Mouse (Mus musculus) heart, embryonic 14.5 days (tissue): ENCODE measurements around the gene Pnpo. TPM values are rescaled to one million over a fixed set of nuclear protein-coding genes. Genes with fewer than 3 reads are reported as not detected.

Experiments used
- ATAC-seq: fragments of 200-750 bp; cut with Nextera tagmentation; 2 replicates; pipeline ENCODE4 v1.8.0; 2017; ENCODE audit warnings: low read depth, moderate TSS enrichment; ENCODE audit not compliant: insufficient number of reproducible peaks, insufficient read depth, low FRiP score
- H3K27ac ChIP-seq, 2 experiments: fragments of 200-500 bp in 1 of 2; fragments of 300-500 bp in 1 of 2; sonication (generic) in 1 of 2; replicated peaks in 1 of 2; 2 replicates each; pipeline ENCODE4 v1.5.1; 2012 to 2014; ENCODE audit warnings: low read depth in 2 of 2, low read length in 2 of 2, control low read depth in 1 of 2, mild to moderate bottlenecking in 1 of 2, mixed read lengths in 1 of 2; ENCODE audit not compliant: control insufficient read depth in 1 of 2, insufficient read depth in 1 of 2
- H3K27me3 ChIP-seq: fragments of 300-500 bp; sonication (generic); 2 replicates; pipeline ENCODE4 v1.6.1; 2014; ENCODE audit warnings: mild to moderate bottlenecking, low read length, control low read depth; ENCODE audit not compliant: control insufficient read depth, insufficient read depth
- H3K36me3 ChIP-seq: fragments of 300-500 bp; sonication (generic); 2 replicates; pipeline ENCODE4 v1.6.1; 2014; ENCODE audit warnings: mild to moderate bottlenecking, control low read depth, low read length, mixed read lengths; ENCODE audit not compliant: control insufficient read depth, insufficient read depth
- H3K4me1 ChIP-seq, 2 experiments: fragments of 200-500 bp in 1 of 2; fragments of 300-500 bp in 1 of 2; sonication (generic) in 1 of 2; 2 replicates each; pipeline ENCODE4 v1.6.1; 2012 to 2014; ENCODE audit warnings: low read length in 2 of 2, control low read depth in 1 of 2, mixed read lengths in 1 of 2; ENCODE audit not compliant: control insufficient read depth in 2 of 2, insufficient read depth in 2 of 2
- H3K4me2 ChIP-seq: fragments of 300-500 bp; sonication (generic); 2 replicates; pipeline ENCODE4 v1.6.1; 2014; ENCODE audit warnings: mild to moderate bottlenecking, low read length
- H3K4me3 ChIP-seq, 2 experiments: fragments of 200-500 bp in 1 of 2; fragments of 300-500 bp in 1 of 2; sonication (generic) in 1 of 2; 2 replicates each; pipeline ENCODE4 v1.5.1; 2012 to 2014; ENCODE audit warnings: low read length in 2 of 2, mild to moderate bottlenecking in 2 of 2, control low read depth in 1 of 2, low read depth in 1 of 2, moderate library complexity in 1 of 2; ENCODE audit not compliant: control insufficient read depth in 1 of 2, insufficient read depth in 1 of 2
- H3K9ac ChIP-seq: fragments of 300-500 bp; sonication (generic); 2 replicates; pipeline ENCODE4 v1.6.1; 2014; ENCODE audit warnings: mild to moderate bottlenecking, low read length
- H3K9me3 ChIP-seq: fragments of 300-500 bp; sonication (generic); 2 replicates; pipeline ENCODE4 v1.6.1; 2016; ENCODE audit warnings: low read length, control low read depth; ENCODE audit not compliant: control insufficient read depth
- WGBS: fragments of 180-500 bp; shearing (Covaris S2); extraction: QIAGEN DNeasy Blood & Tissue Kit; methylation state at CpG from one replicate; pipeline ENCODE4 v1.1.7; 2014; 5-methylcytosine and 5-hydroxymethylcytosine counted together
- polyA plus RNA-seq: library from polyadenylated mRNA; unstranded; fragments of >200 nt; fragmentation: Nextera tagmentation; extraction: Ambion mirVana; gene quantifications from 2 replicates; pipeline ENCODE4 v1.2.1, GENCODE M21; 2014

The Pnpo gene
- polyA plus RNA-seq, 1 experiment from 2014 or later = 32.3 TPM

DNA sequence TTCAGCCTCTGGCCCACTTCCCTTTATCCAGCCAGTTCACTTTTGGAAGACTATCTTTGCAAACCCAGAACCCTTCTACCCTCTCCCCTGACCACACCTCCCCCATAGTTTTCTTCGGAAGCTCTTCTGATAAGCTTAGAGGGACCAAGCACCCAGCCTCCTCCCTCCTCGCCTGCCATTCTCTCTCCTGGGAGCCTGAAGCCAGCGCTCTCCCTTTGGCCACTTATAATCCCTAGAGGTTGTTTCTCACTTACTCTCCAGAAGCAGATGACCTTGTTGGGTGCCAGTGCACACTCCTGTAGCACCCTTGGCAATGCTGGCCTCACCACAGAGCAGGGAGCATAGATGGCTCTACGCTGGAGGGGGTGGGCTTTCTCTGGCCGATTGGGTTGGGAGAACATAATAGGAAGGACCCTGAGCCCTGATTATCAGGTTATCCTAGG is 25.5 kb upstream of the Pnpo start:
- peak overlapping the region; percentile 99 to 100 for H3K27ac ChIP-seq
- 19% methylated on average over 5 of the region's 5 CpGs for WGBS
- no peaks in the 10 kb centered on the region for H3K36me3 ChIP-seq
- H3K27me3 ChIP-seq = no peaks in the 10 kb centered on the region
- 0 out of 4 replicates have a peak overlapping the region, but pooled peaks have one; percentile 1 to 13 for H3K4me3 ChIP-seq
- H3K9ac ChIP-seq = peak overlapping the region; percentile 69
- peaks cover 51 to 72% of the 10 kb centered on the region in 2 experiments for H3K4me1 ChIP-seq
- H3K4me2 ChIP-seq = peak overlapping the region; percentile 62
- ATAC-seq = peak; percentile 27
- H3K9me3 ChIP-seq = no peaks in the 10 kb centered on the region

DNA sequence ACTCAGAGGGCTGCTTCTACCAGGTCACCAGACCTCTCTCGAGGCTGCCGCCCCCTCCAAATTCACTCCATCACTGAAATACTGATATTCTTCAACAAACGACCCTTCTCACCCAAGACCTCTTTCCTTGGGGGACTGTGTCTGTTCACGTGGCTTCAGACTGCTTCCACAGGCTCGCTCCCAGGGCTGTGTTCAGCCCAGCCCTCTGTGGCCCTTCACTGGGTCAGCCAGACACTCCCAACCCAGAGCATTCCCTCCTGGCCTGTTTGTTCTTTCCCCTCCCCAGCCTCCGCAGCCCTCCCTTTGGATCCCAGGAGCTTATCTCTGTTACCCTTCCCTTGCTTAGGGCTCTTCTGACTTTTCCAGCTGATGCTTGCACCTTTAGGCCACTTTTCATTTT is 24.7 kb upstream of the Pnpo start:
- Histone ChIP-seq H3K27ac (peak overlapping the region; percentile 99 to 100), H3K36me3 (no peaks in the 10 kb centered on the region), H3K9me3 (no peaks in the 10 kb centered on the region), H3K4me2 (peak overlapping the region; percentile 62), H3K27me3 (no peaks in the 10 kb centered on the region), H3K4me1 (peaks cover 53 to 68% of the 10 kb centered on the region in 2 experiments), H3K9ac (peak overlapping the region; percentile 69), H3K4me3 (no peak overlapping the region)
- no peak for ATAC-seq
- WGBS = 31% methylated on average over 6 of the region's 6 CpGs

DNA sequence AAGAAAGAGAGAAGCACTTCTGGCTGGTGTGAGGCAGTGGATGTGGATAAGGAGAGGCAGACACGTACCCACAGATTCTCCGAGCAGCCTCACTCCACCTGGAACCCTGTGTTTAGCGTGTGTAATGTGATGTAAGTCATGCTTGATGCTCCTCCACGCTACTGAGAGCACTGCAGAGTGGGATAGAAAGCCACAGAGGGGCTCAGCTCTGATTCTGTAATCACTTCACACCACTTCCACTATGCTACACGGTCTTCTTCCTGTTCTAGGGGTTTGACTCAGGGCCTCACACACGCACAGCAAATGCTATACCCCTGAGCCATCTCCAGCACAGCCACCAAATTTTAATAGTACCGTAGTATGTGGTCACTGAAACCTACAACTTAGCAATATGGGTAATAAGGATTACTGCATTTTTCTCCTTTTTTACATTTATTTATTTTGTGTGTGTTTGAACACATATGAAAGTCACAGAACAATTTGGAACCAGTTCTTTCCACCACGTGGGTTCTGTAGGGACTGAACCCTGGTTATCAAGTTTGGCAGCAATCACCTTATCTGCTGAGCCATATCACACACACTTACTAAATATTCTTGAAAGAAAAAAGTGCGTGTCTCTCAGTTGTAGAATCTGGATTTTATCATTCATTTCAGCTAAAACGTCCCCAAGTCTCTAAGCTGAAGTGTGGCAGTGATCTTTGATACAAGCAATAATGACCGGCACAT is 23.9 kb upstream of the Pnpo start:
- H3K9ac ChIP-seq = peak overlapping the region; percentile 69
- H3K27ac ChIP-seq = peak overlapping the region; percentile 99 to 100
- no peaks in the 10 kb centered on the region for H3K27me3 ChIP-seq
- peaks cover 51 to 64% of the 10 kb centered on the region in 2 experiments for H3K4me1 ChIP-seq
- ATAC-seq = no peak
- no peaks in the 10 kb centered on the region for H3K9me3 ChIP-seq
- peak overlapping the region; percentile 62 for H3K4me2 ChIP-seq
- H3K36me3 ChIP-seq = peaks cover 2% of the 10 kb centered on the region
- no peak overlapping the region for H3K4me3 ChIP-seq
- 49% methylated on average over 11 of the region's 11 CpGs for WGBS

DNA sequence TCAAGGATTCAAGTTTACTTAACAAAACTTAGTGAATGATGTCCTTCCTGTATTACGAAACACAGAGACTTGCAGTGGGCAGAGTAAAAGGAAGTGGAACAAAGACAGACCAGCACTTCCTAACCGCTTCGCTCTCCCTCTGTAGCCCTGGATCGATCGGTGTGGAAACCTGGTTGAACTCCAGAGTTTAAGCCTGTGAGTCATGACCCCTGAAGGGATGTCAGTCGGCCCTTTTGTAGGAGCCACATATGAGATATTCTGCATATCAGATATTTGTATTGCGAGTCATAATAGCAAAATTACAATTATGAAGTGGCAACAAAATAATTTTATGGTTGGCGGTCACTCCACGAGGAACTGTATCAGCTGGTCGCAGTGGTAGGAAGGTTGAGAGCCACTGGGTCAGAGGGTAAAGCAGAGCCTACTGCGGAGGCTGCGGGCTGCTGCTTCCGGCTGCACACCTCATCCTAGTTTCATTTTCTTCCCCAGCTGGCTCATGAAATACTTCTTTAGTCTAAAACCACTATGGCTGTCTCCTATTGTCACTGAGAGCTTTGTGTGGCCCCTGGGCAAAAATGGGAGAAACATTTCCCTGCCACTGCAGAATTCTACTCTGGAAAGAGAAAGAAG is 23.2 kb upstream of the Pnpo start:
- Histone ChIP-seq H3K9ac (peak overlapping the region; percentile 69), H3K27me3 (no peaks in the 10 kb centered on the region), H3K27ac (peak overlapping the region; percentile 60 to 100), H3K4me1 (peaks cover 47 to 58% of the 10 kb centered on the region in 2 experiments), H3K9me3 (no peaks in the 10 kb centered on the region), H3K36me3 (peaks cover 9% of the 10 kb centered on the region), H3K4me3 (no peak overlapping the region; a peak in 2 of 4 replicates), H3K4me2 (peak overlapping the region; percentile 34)
- ATAC-seq = no peak
- WGBS = 67% methylated on average over 13 of the region's 13 CpGs

DNA sequence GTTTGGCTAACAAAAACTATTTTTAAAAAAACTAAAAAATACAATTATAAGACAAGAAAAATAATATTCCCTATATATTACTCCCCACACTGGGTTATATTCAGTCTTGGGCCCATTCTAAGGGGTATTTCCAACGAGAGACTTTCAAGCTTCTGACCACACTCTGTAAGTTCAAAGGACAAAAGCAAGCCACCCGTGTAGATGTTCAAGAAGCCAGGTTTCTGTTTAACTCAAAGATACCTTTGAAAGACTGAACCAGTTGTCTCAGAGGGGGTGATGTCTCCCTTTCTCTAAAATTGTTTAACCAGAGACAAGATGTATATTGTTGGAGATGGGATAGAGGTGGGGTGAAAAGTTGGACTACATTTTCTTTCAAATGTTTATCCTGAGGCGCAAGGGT is 22.4 kb upstream of the Pnpo start:
- H3K36me3 ChIP-seq = peaks cover 17% of the 10 kb centered on the region
- H3K9me3 ChIP-seq = no peaks in the 10 kb centered on the region
- no peak overlapping the region for H3K4me2 ChIP-seq
- no peak overlapping the region for H3K4me3 ChIP-seq
- H3K9ac ChIP-seq = no peak overlapping the region
- peaks cover 40 to 50% of the 10 kb centered on the region in 2 experiments for H3K4me1 ChIP-seq
- peak overlapping the region in 1 of 2 experiments; percentile 100; a peak in 1 of 4 replicates for H3K27ac ChIP-seq
- no peaks in the 10 kb centered on the region for H3K27me3 ChIP-seq
- no peak for ATAC-seq
- WGBS = 91% methylated on average over 3 of the region's 3 CpGs

DNA sequence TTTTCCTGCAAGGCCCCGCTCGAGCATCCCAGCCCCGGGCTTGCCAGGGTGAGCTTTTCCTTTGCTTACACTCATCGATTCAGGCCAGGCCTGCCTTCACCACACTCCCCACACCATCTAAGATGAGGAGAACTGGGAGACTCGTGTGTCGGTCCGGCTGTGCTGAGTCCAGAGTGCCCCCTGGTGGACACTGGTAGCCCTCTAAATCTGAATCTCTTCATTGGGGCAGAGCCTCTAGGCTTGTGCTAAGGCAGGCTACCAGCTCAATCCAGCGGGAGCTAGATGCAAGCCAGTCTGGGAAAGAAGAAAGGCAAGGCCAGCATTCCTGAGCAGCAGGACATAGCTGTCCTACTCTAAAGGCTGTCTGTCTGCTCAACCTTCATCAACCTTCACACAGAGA is 19.8 kb upstream of the Pnpo start:
- H3K4me1 ChIP-seq = peaks cover 17 to 24% of the 10 kb centered on the region in 2 experiments
- WGBS = 16% methylated on average over 8 of the region's 8 CpGs
- H3K27me3 ChIP-seq = no peaks in the 10 kb centered on the region
- no peak overlapping the region for H3K27ac ChIP-seq
- H3K9ac ChIP-seq = no peak overlapping the region
- peaks cover 43% of the 10 kb centered on the region for H3K36me3 ChIP-seq
- no peak overlapping the region for H3K4me2 ChIP-seq
- ATAC-seq = peak; percentile 55; the same call in 1 of the 2 replicates
- no peak overlapping the region for H3K4me3 ChIP-seq
- H3K9me3 ChIP-seq = no peaks in the 10 kb centered on the region

DNA sequence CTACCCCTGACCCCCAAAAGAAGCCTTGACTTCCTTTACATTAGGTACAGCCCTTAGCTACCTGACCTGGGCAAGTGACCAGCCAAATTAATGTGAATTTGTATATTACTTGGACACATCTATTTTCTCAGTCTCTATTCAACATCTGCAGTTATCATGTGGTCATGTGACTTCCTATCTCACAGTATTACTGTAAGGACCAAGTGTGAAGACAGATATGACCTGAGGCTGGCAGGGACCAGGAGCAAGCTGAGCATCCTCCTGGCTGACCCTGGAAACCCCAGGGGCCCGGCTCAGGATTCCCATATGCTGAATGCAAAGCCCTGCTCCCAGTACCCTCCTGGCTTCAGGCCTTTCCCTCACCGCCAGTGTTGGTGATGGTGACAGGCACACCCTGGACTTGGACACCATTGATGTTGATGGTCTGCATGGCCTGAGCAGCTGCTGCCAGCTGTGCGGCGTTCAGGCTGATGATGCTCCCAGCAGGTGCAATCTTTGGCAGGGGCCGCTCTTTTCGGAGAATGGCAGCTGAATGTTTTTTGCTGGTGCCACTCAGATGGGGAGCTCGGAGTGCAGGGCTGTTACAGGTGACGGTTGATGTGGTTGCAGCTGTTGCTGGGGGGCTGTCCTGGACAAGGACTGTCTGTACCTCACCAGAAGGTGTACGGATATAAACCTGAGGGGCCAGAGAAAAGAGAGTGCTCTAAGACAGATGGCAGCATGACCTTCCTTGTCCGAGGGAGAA is 13.4 kb upstream of the Pnpo start:
- ATAC-seq = no peak
- no peak overlapping the region for H3K9ac ChIP-seq
- H3K4me2 ChIP-seq = no peak overlapping the region
- H3K9me3 ChIP-seq = no peaks in the 10 kb centered on the region
- no peaks in the 10 kb centered on the region for H3K27me3 ChIP-seq
- H3K4me1 ChIP-seq = no peaks in the 10 kb centered on the region
- H3K27ac ChIP-seq = no peak overlapping the region
- WGBS = 90% methylated on average over 10 of the region's 10 CpGs
- peaks cover 96% of the 10 kb centered on the region for H3K36me3 ChIP-seq
- no peak overlapping the region for H3K4me3 ChIP-seq
